17 mouse cellular contexts compared by ENCODE assay signal in genomic region chr17:8256982-8257381, GRCm38 (mm10). TPM values are rescaled to one million over a fixed set of nuclear protein-coding genes. Genes with fewer than 3 reads are reported as not detected.
DNase-seq lines count a peak whose midpoint lies in the region; ATAC-seq and TF ChIP-seq lines count a peak whose summit lies in the region.
"Had no signal": no experiment of that assay in that cellular context is flagged by ENCODE, and none has a peak within 500 bp of the region (broad histone marks: within the 10 kb centered on the region; RNA-seq: fewer than 3 reads in every experiment).

No protein-coding gene starts in this region.

- intact Hi-C loops in left cerebral cortex, adult 2 months (cut with DNase I) = no loop called here
- intact Hi-C loops in left cerebral cortex, postnatal 10 days (cut with DNase I) = no loop called here

- ATAC-seq in frontal cortex, adult (ENCODE audit: low TSS enrichment) = peak; percentile 52

- no peak overlapping the region for H3K4me3 ChIP-seq in left cerebral cortex, adult 2 months
- H3K4me3 ChIP-seq: erythroblast, embryonic 14.5 days; hindbrain, embryonic 12.5 days; stomach, embryonic 15.5 days had no signal

- DNase-seq in frontal cortex, postnatal 25 days (ENCODE audit: low spot score in 2 of 2) = no peak
- DNase-seq in left cerebral cortex, adult 2 months (ENCODE audit: extremely low spot score in 1 of 2, low spot score in 2 of 2) = no peak
- no peak for DNase-seq in left cerebral cortex, postnatal 10 days (ENCODE audit: extremely low spot score in 1 of 2, low spot score in 2 of 2)
- peak; percentile 13 for DNase-seq in urinary bladder, postnatal 14 days (ENCODE audit: low spot score)
- DNase-seq in urinary bladder, postnatal 10 days (ENCODE audit: low spot score) = no peak
- DNase-seq in cerebellum, postnatal 36 days = no peak
- DNase-seq in layer of hippocampus, adult 8-10 months (ENCODE audit: low spot score in 2 of 2) = no peak
- DNase-seq: cerebellum, adult 18-20 months; embryo, embryonic 11 days; layer of hippocampus, adult 9-11 months; midbrain, embryonic 14.5 days; thymus, postnatal 4 days had no signal

- no peak overlapping the region for H3K27ac ChIP-seq in left cerebral cortex, adult 2 months
- H3K27ac ChIP-seq: hindbrain, embryonic 12.5 days; stomach, embryonic 15.5 days had no signal

- TF ChIP-seq CTCF in left cerebral cortex, adult 2 months (IDR thresholded peaks at IDR 0.05) = peak; percentile 42

RNA-seq across cellular contexts. Expression of gene Ccr6, which starts 21.1 kb away (rescaled TPM):
- not detected for total RNA-seq in left cerebral cortex, adult 2 months (2021)
- not detected for total RNA-seq in left cerebral cortex, postnatal 10 days (2021)
- total RNA-seq in layer of hippocampus, adult 8-10 months (2022) = under 1 TPM in 1 of 4 experiments, not detected in 3; 0.38 TPM
- total RNA-seq: gastrocnemius, postnatal 4 days had no signal

RNA-seq across cellular contexts. Expression of gene Mpc1, which starts 25.7 kb away (rescaled TPM):
- 100 to 1,000 TPM; 170 to 173 TPM for total RNA-seq in left cerebral cortex, adult 2 months (2021)
- total RNA-seq in left cerebral cortex, postnatal 10 days (2021) = 100 to 1,000 TPM; 193 to 201 TPM
- 100 to 1,000 TPM; 144 to 156 (median 145) TPM for total RNA-seq in layer of hippocampus, adult 8-10 months (2022)

RNA-seq across cellular contexts. Expression of gene Sft2d1, which starts 53.9 kb away (rescaled TPM):
- total RNA-seq in left cerebral cortex, adult 2 months (2021) = 10 to 100 TPM; 63.8 to 65.7 TPM
- total RNA-seq in left cerebral cortex, postnatal 10 days (2021) = 10 to 100 TPM; 63.7 to 64.0 TPM
- total RNA-seq in layer of hippocampus, adult 8-10 months (2022) = 10 to 100 TPM; 47.5 to 81.2 (median 63.8) TPM
